Mouse (Mus musculus) yolk sac, embryonic 10.5 days (tissue): ENCODE measurements around the gene Arf1.

Experiments
- DNase-seq: peaks from one replicate; pipeline ENCODE4 v3.0.0-alpha.2; 2017; ENCODE audit warnings: low spot score

The Arf1 gene

DNA sequence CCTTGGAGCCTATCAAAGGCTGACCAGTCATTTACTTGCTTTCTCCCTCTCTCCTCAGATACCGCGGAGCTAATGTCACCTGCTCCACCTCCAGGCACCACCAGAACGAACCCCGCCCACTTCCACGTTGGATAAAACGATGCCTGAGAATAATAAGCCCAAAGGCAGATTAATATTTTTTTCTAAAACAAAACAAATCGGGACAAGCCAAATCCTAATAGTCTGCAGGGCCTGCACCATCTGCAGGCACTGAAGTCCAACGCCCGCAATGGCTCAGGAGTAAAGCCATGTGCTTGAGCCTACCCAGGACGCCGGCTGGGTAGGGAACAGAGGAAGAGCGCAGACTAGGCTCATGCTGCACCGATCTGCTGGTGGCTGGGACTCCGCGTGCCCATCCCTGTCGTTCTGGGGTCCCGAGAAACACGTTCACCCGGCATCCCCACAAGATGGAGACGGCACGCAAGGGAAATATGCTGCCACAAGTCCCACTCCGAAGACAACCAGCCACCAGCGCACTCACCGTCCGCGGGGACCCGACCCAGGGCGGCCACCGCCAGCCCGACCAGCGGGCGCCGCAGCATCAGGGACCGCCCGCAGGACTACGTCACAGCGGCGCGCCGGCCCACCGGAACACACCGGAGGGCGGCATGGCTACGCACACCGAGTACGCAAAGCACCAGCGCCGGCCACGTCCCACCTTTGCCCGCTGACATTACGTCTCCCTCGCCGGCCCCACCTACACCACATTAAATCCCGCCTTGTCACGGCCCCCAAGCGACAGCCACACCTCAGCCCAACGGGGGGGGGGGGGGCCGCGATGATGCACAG lies 36.6 kb downstream of the Arf1 start:
- DNase-seq, result peak; percentile 96

DNA sequence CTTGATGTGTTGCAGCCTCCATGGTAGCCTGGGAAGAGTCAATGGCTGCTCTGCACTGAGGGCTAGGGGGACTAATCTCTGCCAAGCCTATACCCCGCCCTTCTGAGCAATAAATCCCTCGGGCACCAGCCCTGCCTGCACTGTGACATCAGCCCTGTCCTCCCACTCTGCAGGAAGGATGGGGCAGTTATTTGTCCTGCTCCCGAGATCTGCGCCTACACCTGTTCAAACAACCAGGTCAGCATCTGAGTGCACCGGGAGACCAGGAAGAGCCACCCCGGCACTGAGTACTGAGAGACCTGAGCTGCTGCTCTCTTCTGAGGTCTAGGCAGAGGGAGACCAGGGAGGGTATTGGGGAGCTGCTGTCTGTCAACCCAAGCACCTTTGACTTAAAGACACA lies 40.4 kb downstream of the Arf1 start:
- DNase-seq, result no peak

DNA sequence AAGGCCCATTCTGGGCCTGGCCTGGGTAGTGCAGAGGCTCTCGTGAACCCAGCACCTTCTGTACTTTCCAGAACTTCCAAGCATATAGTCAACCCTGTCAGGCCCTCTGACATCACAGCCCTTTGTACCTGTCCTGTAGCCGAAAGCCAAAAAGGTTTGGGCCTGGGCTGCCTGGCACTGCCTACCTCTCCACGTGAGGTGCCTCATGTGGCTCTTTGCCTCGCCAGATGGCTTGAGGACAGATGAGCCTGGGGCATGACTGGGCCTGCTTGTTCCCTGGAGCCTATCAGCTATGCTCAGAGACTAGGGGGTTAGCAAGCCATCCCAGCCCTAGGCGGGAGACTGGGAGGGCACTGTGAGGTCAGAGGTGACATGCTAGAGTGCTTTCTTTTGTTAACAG lies 42.6 kb downstream of the Arf1 start:
- no peak for DNase-seq

DNA sequence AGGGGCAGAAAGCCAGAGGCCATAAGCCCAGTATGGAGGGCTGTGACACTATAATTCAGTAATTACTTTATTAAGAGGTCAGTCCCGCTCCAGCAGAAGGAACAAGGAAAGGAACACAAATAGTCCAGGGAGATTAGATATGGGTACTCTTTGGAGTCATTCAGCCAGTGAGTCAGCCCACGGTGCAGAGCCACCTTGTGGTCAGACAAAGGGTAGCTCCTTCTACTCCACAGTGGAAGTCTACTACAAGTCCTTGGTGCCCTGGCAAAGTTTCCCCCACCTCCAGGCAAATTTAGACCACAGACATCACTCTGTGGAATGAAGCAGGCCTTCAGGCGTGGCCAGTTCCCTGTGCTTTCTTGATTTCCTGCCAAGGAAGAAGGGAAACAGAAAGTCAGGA lies 44.2 kb downstream of the Arf1 start:
- no peak for DNase-seq

DNA sequence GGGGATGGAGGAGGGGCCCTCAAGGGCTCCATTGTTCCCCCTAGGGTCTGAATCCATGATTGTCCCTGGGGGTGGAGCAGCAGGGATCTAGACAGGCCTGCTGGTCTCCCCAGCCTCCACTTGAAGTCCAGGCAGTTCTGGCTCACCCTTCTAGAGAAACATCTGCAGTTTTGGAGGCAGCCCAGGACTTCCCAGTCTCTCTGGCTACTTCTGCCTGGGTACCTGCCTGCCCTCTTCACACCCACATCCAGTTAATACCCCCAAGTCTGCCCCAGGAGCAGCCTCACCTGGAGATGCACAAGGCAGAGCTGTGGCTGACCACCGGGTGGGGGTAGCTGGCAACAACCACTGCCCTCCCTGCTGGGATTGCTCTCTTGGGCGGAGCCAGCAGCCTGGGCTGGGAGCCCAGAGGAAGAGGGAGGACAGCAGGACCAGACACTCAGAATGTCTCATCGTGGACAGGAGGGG lies 45.2 kb downstream of the Arf1 start, which contains the start of gene Gjc2:
TSS of gene Gjc2 (minus strand) at position 350 of the 468 bp plus-strand sequence.
- DNase-seq, result no peak

DNA sequence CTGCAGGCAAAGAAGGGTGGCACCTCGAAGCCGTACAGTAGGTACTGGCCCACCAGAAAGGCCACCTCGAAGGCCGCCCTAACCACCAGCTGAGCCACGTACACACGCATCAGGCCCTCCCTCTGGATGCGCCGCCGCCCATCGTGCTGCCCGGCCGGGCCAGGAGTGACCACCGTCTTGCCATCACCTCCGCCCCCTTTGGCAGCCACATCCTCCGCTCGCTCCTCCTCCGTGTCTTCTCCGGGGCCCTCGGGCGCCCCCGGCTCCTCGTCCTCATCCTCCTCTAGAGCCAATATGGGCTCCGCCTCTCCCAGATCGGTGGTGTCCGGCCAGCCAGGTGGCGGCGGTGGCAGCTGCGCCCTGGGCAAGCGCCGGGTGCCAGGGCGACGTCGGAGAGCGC lies 51.1 kb downstream of the Arf1 start:
- DNase-seq, result no peak

DNA sequence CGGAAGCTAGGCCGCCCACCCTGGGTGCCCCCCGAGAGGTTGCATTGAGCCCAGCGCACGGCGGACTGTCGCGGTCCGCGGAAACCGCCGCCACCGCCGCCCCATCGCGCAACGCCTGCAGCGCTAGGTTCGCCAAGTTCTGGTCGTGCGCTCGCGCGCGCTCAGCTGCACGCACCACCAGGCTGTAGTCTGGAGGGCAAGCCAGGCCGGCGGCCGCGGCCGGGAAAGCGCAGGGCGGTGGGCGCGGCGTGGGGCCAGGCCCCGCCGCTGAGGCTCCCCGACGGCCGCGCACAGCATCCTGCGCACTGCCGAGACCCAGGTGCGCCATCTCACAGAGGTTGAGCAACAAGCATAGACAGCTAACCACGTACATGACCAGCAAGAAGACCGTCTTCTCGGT lies 51.6 kb downstream of the Arf1 start:
- DNase-seq, result no peak

DNA sequence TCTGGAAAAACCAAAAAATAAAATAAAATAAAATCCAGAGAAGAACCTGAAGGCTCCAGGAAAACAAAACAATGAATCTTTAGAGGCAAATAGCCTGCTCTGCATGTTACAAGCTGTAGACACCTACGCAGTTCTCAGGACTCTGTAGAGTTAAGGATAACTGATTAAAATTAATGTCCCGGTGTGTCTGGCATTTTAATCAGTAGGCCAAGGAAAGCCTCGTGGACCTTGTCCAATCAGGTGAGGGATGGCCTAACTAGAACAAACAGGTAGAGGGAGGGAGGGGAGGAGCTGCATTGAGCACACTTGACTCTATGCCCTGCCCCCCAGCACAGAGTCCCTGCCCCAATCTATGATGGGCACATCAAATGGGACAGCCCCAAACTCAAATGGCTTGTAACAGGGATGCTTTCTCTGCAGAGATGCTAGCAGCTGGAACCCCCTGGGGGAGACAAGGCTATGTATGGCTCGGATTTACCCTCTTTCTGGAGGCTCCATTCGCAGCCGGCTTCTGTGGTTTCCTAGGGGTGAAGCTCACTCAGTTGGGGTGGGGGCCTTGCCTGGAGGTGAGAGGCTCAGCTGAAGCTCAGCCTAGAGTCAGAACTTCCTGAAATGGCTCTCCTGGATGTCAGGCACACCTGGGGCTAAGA lies 53.8 kb downstream of the Arf1 start:
- no peak for DNase-seq

DNA sequence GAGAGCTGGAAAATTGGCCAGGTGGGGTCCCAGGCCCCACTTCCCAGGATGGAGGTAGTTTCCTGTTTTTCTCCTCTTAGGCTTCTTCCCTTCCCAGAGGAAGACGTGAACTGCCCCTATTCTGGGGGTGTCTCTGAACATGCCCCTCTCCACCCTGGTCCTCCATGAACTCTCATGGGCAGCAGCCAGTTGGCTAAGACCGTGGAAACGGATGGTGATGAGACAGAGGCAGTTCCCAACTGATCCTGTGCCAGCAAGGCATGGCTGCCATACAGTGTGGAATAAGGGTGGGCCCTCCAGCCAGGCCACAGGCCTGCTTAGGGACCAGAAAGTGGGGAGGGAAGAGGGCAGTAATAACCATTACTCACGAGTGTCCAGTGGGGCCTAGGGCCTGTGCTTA lies 57.5 kb downstream of the Arf1 start:
- no peak for DNase-seq

DNA sequence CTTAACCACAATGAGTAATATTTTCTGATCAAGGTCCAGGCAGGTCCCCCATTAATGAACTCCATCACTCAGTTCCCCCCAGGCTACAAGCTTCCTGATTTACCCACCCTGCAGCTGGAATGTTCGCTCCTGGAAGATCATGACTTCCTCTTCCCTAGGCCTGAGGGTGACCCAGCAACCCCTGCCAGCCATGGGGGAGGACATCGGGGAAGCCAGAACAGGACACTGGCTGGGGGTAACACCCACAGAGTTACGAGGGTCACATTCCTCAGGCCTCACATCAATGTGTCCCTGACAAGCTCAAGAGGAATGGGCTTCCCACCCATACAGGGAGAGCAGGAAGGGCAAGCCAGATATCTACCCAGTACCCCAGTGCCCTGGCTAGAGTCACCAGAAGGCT lies 58.3 kb downstream of the Arf1 start:
- DNase-seq, result no peak

DNA sequence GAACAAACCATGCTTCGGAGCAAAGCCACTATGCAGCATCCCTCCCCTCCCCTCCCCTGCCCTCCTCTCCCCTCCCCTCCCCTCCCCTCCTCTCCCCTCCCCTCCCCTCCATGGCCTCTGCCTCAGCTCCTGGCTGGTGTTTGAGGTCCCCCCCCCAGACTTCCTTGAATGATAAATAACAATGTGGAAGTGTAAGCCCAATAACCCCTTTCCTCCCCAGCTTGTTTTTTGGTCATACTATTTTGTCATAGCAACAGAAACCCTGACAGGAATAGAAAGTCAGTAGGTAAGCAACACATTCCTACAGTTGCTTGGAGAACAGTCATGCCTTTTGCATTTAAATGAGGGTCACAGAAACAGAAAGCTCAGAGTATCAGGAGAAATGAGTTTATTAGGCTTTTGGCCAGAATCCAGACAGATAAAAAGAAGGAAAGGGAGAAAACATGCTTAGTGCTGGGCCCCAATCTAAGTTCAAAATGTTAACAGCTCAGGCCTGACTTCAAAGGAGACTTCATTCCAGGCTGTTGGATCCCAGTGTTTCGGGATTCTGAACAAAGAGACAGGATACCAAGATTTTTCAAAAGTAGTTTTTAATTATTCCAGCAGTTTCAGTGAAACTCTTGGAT lies 62.3 kb downstream of the Arf1 start:
- no peak for DNase-seq

DNA sequence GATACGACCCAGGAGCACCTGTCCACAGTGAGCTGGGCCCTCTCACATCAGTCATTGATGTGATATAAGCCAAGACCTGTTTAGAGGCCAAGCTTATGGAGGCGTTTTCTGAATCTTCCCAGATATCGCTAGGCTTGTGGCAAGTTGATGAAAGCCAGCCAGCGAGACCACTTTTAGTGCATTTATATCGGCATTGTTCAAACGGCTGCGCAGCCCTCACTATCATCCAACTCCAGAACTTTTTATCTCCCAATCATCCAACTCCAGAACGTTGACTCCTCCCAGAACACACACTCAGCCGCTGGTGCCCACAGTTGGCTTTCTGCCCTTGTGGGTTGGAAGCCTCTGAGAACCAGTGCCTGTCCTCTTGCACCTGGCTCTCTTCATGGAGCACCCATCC lies 63.7 kb downstream of the Arf1 start:
- peak; percentile 16 for DNase-seq

DNA sequence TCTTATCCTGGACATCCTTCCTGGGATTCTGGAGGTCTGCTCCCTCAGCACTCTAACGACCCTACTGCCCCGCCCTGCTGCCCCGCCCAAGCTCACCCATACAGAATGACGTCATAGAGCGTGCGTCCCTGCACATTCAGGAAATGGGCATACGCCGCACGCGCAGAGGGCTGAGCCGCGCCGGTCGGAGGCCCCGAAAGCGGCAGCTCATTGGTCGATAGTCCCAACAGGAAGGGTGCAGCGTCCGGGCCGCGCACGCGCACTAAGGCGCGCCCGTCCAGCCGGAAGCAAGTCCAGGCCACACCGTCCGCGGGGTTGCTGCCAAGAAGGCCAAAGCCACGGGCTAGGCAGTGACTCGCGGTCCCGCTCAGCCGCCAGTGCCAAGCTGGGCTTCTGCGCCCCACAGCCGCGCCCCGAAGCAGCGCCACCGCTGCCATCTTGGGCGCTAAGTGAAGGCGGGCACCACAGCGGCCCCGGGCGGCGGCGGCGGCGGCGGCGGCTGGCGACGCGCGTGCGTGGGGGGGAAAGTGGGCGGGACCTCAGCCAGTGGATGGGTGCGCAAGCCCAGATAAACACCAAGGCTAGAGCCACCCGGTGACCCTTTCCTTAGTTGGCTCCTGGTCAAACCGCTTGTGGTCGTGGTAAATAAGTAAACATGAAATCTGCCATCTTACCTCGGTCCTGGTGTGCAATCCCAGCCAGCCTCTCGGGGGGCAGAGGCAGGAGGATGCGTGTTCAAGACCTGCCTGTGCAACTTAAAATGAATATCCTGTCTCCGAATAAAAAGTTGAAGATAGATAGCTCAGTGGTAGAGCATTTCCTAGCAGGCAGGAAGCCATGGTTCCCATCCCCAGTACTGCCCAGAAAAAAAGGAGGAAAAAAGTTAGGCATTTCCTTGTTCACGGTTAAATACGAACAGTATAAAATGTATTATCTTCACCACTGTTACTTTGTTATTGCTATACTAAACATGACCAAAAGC lies 64.5 kb downstream of the Arf1 start, which contains the start of gene Iba57:
TSS of gene Iba57 (minus strand) at position 485 of the 982 bp plus-strand sequence.
- peak; percentile 98 for DNase-seq

DNA sequence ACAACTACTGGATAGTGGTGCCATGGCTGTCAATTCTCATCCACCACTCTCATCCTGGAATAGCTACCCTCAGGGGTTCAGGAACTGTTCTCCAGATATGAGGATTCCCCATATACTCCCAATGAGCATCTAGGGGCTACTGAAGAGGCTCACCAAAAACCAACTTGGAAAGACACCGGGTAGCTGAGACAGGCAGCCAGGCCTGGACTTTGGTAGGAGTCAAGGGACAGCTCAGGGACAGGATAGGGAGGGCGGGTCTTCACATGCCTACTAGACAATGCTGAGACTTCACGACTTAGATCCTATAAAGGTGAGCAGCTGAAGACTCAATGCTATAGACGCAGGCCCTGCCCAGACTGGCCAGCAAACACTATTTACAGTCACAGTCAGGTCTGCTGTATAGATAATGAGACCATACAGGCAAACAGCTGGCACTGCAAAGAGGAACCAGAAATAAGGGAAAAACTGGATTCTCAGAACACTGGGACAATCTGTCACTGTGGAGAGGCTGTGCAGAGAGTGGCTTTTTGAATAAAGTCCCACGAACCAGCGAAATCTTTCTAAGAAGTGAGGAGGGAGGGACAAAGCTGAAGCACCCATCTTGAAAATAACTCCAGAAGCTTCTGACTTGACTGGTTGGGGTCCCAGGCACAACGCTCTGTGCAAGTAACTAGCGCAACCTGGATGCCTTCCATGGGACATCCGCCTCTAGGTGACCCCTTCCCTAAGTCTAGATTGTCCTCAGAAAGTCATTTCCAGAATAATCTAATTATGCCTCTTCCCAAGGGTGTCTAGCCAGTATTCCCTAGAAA lies 65.4 kb downstream of the Arf1 start:
- no peak for DNase-seq
